Mouse (Mus musculus): ENCODE measurements around the gene S100a13. TPM values are rescaled to one million over a fixed set of nuclear protein-coding genes. Genes with fewer than 3 reads are reported as not detected.

Gene S100a13
- polyA plus RNA-seq, 1 experiment from 2014 or later: 27.3 TPM

DNA sequence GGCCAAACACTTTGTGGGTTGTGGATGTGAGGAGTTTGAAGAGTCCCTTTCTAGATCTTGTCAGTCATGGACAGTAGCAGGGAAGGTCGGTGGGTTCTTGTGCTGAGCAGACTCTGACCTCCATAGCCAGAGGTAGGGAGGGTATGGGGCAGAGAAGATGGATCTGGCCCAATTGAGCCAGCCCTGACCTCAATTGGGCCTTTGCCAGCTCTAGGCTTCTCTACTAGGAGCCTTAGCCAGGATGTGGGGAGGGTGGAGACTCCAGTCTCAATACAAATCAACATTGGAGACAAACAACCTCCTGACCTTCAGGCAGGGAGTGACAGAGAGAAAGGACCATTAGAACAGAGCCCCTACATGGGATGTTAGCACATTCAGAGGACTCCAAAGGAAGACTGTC lies 1.0 kb downstream of the S100a13 start:
- Histone ChIP-seq H3K9ac (peak overlapping the region; percentile 54), H3K27me3 (ENCODE audit: insufficient read depth, low read length) (no peaks in the 10 kb centered on the region; the same call in 1 of the 2 replicates), H3K4me1 (ENCODE audit: insufficient read depth) (peaks cover 4% of the 10 kb centered on the region), H3K36me3 (ENCODE audit: insufficient read depth) (no peaks in the 10 kb centered on the region), H3K9me3 (ENCODE audit: low read depth, low read length) (no peaks in the 10 kb centered on the region), H3K4me2 (peak overlapping the region; percentile 86), H3K4me3 (ENCODE audit: low read depth, low read length) (peak overlapping the region; percentile 42), H3K27ac (ENCODE audit: low read depth) (0 out of 2 replicates have a peak overlapping the region, but pooled peaks have one; percentile 25)
- TF ChIP-seq CTCF (IDR thresholded peaks at IDR 0.05; ENCODE audit: low read depth): no peak
- ATAC-seq (ENCODE audit: insufficient read depth) (peak; percentile 22; the same call in 1 of the 2 replicates), DNase-seq (peak; percentile 50)
- WGBS: 21% methylated on average over 1 of the region's 1 CpGs

GRCm38 (mm10) chr3:90515789-90516188 lies 1.6 kb downstream of the S100a13 start:
- H3K36me3 ChIP-seq (ENCODE audit: insufficient read depth): no peaks in the 10 kb centered on the region
- WGBS: 94% methylated on average over 4 of the region's 4 CpGs
- no peaks in the 10 kb centered on the region for H3K9me3 ChIP-seq (ENCODE audit: low read depth, low read length)
- H3K9ac ChIP-seq: no peak overlapping the region
- H3K27ac ChIP-seq (ENCODE audit: low read depth): no peak overlapping the region
- H3K4me3 ChIP-seq (ENCODE audit: low read depth, low read length): no peak overlapping the region
- peak overlapping the region; percentile 86; the same call in 1 of the 2 replicates for H3K4me2 ChIP-seq
- peaks cover 4% of the 10 kb centered on the region for H3K4me1 ChIP-seq (ENCODE audit: insufficient read depth)
- ATAC-seq (ENCODE audit: insufficient read depth): no peak
- TF ChIP-seq CTCF (IDR thresholded peaks at IDR 0.05; ENCODE audit: low read depth): no peak
- DNase-seq: no peak
- H3K27me3 ChIP-seq (ENCODE audit: insufficient read depth, low read length): no peaks in the 10 kb centered on the region; the same call in 1 of the 2 replicates

DNA sequence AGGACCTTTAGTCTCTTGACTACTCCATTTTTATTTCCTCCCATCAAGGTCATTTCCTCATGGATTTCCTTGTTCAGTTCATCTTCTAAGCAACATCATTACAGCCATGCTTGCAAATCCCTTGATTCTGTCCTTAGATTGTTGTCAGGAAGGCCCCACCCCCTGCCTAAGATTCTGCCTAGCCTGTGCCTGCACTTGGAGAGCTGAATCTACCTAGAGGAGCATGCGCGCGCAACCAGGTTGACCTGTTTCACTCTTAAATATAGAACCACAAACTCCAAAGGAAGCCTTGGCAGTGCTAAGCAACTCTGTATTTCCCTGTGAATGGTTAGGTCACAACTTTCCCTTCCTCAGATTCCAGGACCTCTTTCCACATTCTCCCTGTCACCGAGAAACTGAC lies 3.5 kb downstream of the S100a13 start:
- WGBS: 70% methylated on average over 4 of the region's 4 CpGs
- H3K27me3 ChIP-seq (ENCODE audit: insufficient read depth, low read length): no peaks in the 10 kb centered on the region; the same call in 1 of the 2 replicates
- no peak overlapping the region for H3K27ac ChIP-seq (ENCODE audit: low read depth)
- H3K9ac ChIP-seq: no peak overlapping the region
- no peaks in the 10 kb centered on the region for H3K9me3 ChIP-seq (ENCODE audit: low read depth, low read length)
- H3K36me3 ChIP-seq (ENCODE audit: insufficient read depth): no peaks in the 10 kb centered on the region
- peaks cover 4% of the 10 kb centered on the region for H3K4me1 ChIP-seq (ENCODE audit: insufficient read depth)
- ATAC-seq (ENCODE audit: insufficient read depth): no peak
- H3K4me3 ChIP-seq (ENCODE audit: low read depth, low read length): no peak overlapping the region
- DNase-seq: no peak
- H3K4me2 ChIP-seq: no peak overlapping the region
- TF ChIP-seq CTCF (IDR thresholded peaks at IDR 0.05; ENCODE audit: low read depth): no peak

DNA sequence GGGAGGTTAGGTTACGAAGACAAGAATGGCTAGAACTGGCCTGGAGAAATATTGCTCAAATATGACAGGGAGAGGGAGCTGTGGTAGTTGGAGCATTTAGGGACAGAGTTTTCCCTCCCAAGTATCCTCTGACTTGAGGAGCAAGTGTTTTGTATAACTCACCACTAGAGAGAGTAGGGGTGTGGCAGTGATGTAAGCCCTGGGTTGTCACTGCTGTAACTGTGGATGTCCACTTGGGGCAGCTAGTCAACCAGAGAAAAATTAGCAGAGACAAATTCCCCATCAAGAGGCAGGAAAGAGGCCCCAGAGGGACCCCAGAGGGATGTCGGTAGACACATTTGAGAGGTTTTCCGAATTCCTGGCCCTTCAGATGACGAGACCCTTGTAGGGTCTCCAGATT lies 11.2 kb downstream of the S100a13 start:
- Histone ChIP-seq H3K4me2 (no peak overlapping the region), H3K9me3 (ENCODE audit: low read depth, low read length) (no peaks in the 10 kb centered on the region), H3K27me3 (ENCODE audit: insufficient read depth, low read length) (no peaks in the 10 kb centered on the region), H3K27ac (ENCODE audit: low read depth) (no peak overlapping the region), H3K9ac (no peak overlapping the region), H3K36me3 (ENCODE audit: insufficient read depth) (no peaks in the 10 kb centered on the region), H3K4me1 (ENCODE audit: insufficient read depth) (peaks cover 3% of the 10 kb centered on the region; the same call in 1 of the 2 replicates), H3K4me3 (ENCODE audit: low read depth, low read length) (no peak overlapping the region)
- 44% methylated on average over 4 of the region's 4 CpGs for WGBS
- DNase-seq: peak; percentile 72
- peak; percentile 29; the same call in 1 of the 2 replicates for ATAC-seq (ENCODE audit: insufficient read depth)
- TF ChIP-seq CTCF (IDR thresholded peaks at IDR 0.05; ENCODE audit: low read depth): peak; percentile 75

GRCm38 (mm10) chr3:90526076-90526475 lies 11.8 kb downstream of the S100a13 start:
- no peak overlapping the region for H3K4me3 ChIP-seq (ENCODE audit: low read depth, low read length)
- DNase-seq (no peak), ATAC-seq (ENCODE audit: insufficient read depth) (peak; percentile 3; the same call in 1 of the 2 replicates)
- no peak overlapping the region for H3K9ac ChIP-seq
- peaks cover 3% of the 10 kb centered on the region; the same call in 1 of the 2 replicates for H3K4me1 ChIP-seq (ENCODE audit: insufficient read depth)
- no peak overlapping the region for H3K4me2 ChIP-seq
- 65% methylated on average over 2 of the region's 2 CpGs for WGBS
- H3K9me3 ChIP-seq (ENCODE audit: low read depth, low read length): no peaks in the 10 kb centered on the region
- H3K36me3 ChIP-seq (ENCODE audit: insufficient read depth): no peaks in the 10 kb centered on the region
- no peak overlapping the region for H3K27ac ChIP-seq (ENCODE audit: low read depth)
- H3K27me3 ChIP-seq (ENCODE audit: insufficient read depth, low read length): no peaks in the 10 kb centered on the region
- no peak for TF ChIP-seq CTCF (IDR thresholded peaks at IDR 0.05; ENCODE audit: low read depth)

DNA sequence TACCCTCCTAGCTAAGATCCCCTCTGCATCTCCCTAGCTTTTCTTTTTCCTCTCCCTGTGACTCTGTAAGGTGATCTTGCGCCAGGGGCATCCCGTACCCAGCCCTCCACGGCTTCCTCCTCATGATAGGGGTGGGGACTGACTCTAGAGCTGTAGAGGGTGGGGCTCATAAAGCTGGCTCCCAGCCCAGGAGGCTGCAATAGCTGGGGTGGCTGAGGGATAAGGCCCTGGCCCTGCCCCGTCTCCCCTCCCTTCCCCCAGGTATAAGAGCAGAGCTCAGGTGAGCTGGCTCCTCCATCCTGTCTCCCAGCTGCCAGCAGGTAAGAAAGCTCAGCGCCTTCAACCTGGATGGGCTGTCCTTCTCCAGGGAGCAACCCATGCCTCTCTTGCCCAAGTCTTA lies 12.3 kb downstream of the S100a13 start, which contains the start of gene S100a14:
Gene S100a14, plus strand, starts transcription at position 277 of the 400 bp plus-strand sequence.
- DNase-seq: peak; percentile 63
- H3K4me2 ChIP-seq: no peak within 1 kb of the TSS
- H3K9ac ChIP-seq: no peak within 1 kb of the TSS
- 47% methylated on average over 5 of the region's 5 CpGs for WGBS
- H3K4me1 ChIP-seq (ENCODE audit: insufficient read depth): peaks cover 3% of the 10 kb centered on the region; the same call in 1 of the 2 replicates
- no peaks in the 10 kb centered on the region for H3K36me3 ChIP-seq (ENCODE audit: insufficient read depth)
- no peaks in the 10 kb centered on the region for H3K9me3 ChIP-seq (ENCODE audit: low read depth, low read length)
- H3K4me3 ChIP-seq (ENCODE audit: low read depth, low read length): no peak within 1 kb of the TSS
- peak; percentile 89 for ATAC-seq (ENCODE audit: insufficient read depth)
- TF ChIP-seq CTCF (IDR thresholded peaks at IDR 0.05; ENCODE audit: low read depth): no peak
- no peak within 1 kb of the TSS for H3K27ac ChIP-seq (ENCODE audit: low read depth)
- H3K27me3 ChIP-seq (ENCODE audit: insufficient read depth, low read length): no peaks in the 10 kb centered on the region

DNA sequence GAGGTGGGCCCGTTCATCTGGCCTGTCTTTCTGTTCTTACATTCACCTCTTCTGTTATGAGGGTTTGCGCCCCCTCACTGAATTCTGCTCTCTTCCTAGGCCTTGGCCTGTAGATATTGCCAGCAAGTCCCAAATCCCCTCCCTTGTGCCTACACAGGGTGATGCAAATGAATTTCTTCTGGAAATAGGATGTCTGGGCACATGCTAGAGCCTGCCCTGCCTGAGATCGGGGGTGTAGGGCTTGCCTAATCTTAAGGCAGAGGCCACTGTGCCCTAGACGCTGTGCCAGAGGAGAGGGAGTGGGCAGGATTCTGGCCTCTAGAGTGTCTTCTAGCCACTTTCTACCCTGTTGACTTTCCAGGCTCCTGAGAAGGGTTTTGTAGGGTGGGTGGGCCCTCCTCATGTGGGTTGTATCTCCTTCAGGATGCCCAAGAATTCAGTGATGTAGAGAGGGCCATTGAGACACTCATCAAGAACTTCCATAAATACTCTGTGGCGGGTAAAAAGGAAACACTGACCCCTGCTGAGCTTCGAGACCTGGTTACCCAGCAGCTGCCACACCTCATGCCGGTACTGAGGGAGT lies 13.1 kb downstream of the S100a13 start:
- H3K27me3 ChIP-seq (ENCODE audit: insufficient read depth, low read length): no peaks in the 10 kb centered on the region
- no peak for ATAC-seq (ENCODE audit: insufficient read depth)
- no peaks in the 10 kb centered on the region for H3K36me3 ChIP-seq (ENCODE audit: insufficient read depth)
- DNase-seq: no peak
- peaks cover 3% of the 10 kb centered on the region; the same call in 1 of the 2 replicates for H3K4me1 ChIP-seq (ENCODE audit: insufficient read depth)
- no peak overlapping the region for H3K4me3 ChIP-seq (ENCODE audit: low read depth, low read length)
- H3K9ac ChIP-seq: no peak overlapping the region
- no peaks in the 10 kb centered on the region for H3K9me3 ChIP-seq (ENCODE audit: low read depth, low read length)
- WGBS: 82% methylated on average over 7 of the region's 7 CpGs
- H3K4me2 ChIP-seq: no peak overlapping the region
- no peak overlapping the region for H3K27ac ChIP-seq (ENCODE audit: low read depth)
- TF ChIP-seq CTCF (IDR thresholded peaks at IDR 0.05; ENCODE audit: low read depth): no peak
